Mouse (Mus musculus): ENCODE measurements around the gene Atrnl1. TPM values are rescaled to one million over a fixed set of nuclear protein-coding genes. Genes with fewer than 3 reads are reported as not detected.

The Atrnl1 gene
- polyA plus RNA-seq, 1 experiment from 2014 or later = 4.0 TPM

GRCm38 (mm10) chr19:57612179-57612472, 1.3 kb downstream of the Atrnl1 start:
- Histone ChIP-seq H3K27me3 (ENCODE audit: poor library complexity, severe bottlenecking) (0 out of 2 replicates have a peak, but pooled peaks cover 5% of the 10 kb centered on the region), H3K36me3 (replicated peaks) (no peaks in the 10 kb centered on the region), H3K27ac (no peak overlapping the region), H3K9me3 (no peaks in the 10 kb centered on the region), H3K4me3 (peak overlapping the region; percentile 97), H3K4me1 (peaks cover 43% of the 10 kb centered on the region)
- DNase-seq (ENCODE audit: extremely low spot score, low spot score) = peak; percentile 13
- WGBS = 26% methylated on average over 2 of the region's 2 CpGs

GRCm38 (mm10) chr19:57615972-57616621, 5.3 kb downstream of the Atrnl1 start:
- DNase-seq (ENCODE audit: extremely low spot score, low spot score) = no peak
- WGBS = 89% methylated on average over 9 of the region's 9 CpGs
- H3K27me3 ChIP-seq (ENCODE audit: poor library complexity, severe bottlenecking) = no peaks in the 10 kb centered on the region
- no peak overlapping the region for H3K27ac ChIP-seq
- H3K4me1 ChIP-seq = peaks cover 25% of the 10 kb centered on the region
- H3K4me3 ChIP-seq = no peak overlapping the region
- H3K9me3 ChIP-seq = no peaks in the 10 kb centered on the region
- no peaks in the 10 kb centered on the region; the same call in 1 of the 2 replicates for H3K36me3 ChIP-seq (replicated peaks)

- 94% methylated on average over 9 of the region's 9 CpGs for WGBS
- peaks cover 4% of the 10 kb centered on the region for H3K36me3 ChIP-seq (replicated peaks)
- H3K27me3 ChIP-seq (ENCODE audit: poor library complexity, severe bottlenecking) = no peaks in the 10 kb centered on the region
- H3K27ac ChIP-seq = no peak overlapping the region
- DNase-seq (ENCODE audit: extremely low spot score, low spot score) = no peak
- H3K4me1 ChIP-seq = no peaks in the 10 kb centered on the region
- H3K4me3 ChIP-seq = no peak overlapping the region
- H3K9me3 ChIP-seq = no peaks in the 10 kb centered on the region; the same call in 1 of the 2 replicates
Observed at GRCm38 (mm10) chr19:57619088-57619487, 8.3 kb downstream of the Atrnl1 start.

GRCm38 (mm10) chr19:57621814-57622213, 11.0 kb downstream of the Atrnl1 start:
- H3K36me3 ChIP-seq (replicated peaks) = peaks cover 21% of the 10 kb centered on the region
- H3K27me3 ChIP-seq (ENCODE audit: poor library complexity, severe bottlenecking) = no peaks in the 10 kb centered on the region
- 92% methylated on average over 19 of the region's 19 CpGs for WGBS
- H3K27ac ChIP-seq = no peak overlapping the region
- H3K9me3 ChIP-seq = peaks cover 3% of the 10 kb centered on the region; the same call in 1 of the 2 replicates
- DNase-seq (ENCODE audit: extremely low spot score, low spot score) = no peak
- H3K4me3 ChIP-seq = no peak overlapping the region
- H3K4me1 ChIP-seq = no peaks in the 10 kb centered on the region

- Histone ChIP-seq H3K27ac (no peak overlapping the region), H3K4me3 (no peak overlapping the region), H3K4me1 (no peaks in the 10 kb centered on the region), H3K9me3 (peaks cover 3% of the 10 kb centered on the region; the same call in 1 of the 2 replicates), H3K27me3 (ENCODE audit: poor library complexity, severe bottlenecking) (no peaks in the 10 kb centered on the region), H3K36me3 (replicated peaks) (peaks cover 21% of the 10 kb centered on the region)
- 97% methylated on average over 9 of the region's 9 CpGs for WGBS
- DNase-seq (ENCODE audit: extremely low spot score, low spot score) = no peak
Observed at GRCm38 (mm10) chr19:57625738-57626137, 14.9 kb downstream of the Atrnl1 start.

- WGBS = 94% methylated on average over 8 of the region's 8 CpGs
- Histone ChIP-seq H3K4me3 (no peak overlapping the region), H3K36me3 (replicated peaks) (peaks cover 25% of the 10 kb centered on the region), H3K27me3 (ENCODE audit: poor library complexity, severe bottlenecking) (no peaks in the 10 kb centered on the region), H3K9me3 (peaks cover 3% of the 10 kb centered on the region; the same call in 1 of the 2 replicates), H3K4me1 (no peaks in the 10 kb centered on the region), H3K27ac (no peak overlapping the region)
- no peak for DNase-seq (ENCODE audit: extremely low spot score, low spot score)
Observed at GRCm38 (mm10) chr19:57627251-57627650, 16.4 kb downstream of the Atrnl1 start.

GRCm38 (mm10) chr19:57642536-57642935, 31.7 kb downstream of the Atrnl1 start:
- Histone ChIP-seq H3K4me3 (no peak overlapping the region), H3K9me3 (no peaks in the 10 kb centered on the region), H3K27ac (no peak overlapping the region), H3K36me3 (replicated peaks) (peaks cover 9% of the 10 kb centered on the region), H3K4me1 (no peaks in the 10 kb centered on the region), H3K27me3 (ENCODE audit: poor library complexity, severe bottlenecking) (no peaks in the 10 kb centered on the region)
- no peak for DNase-seq (ENCODE audit: extremely low spot score, low spot score)
- 96% methylated on average over 21 of the region's 21 CpGs for WGBS

- H3K27ac ChIP-seq = no peak overlapping the region
- no peak for DNase-seq (ENCODE audit: extremely low spot score, low spot score)
- WGBS = 77% methylated on average over 2 of the region's 2 CpGs
Observed at GRCm38 (mm10) chr19:57642980-57643379, 32.1 kb downstream of the Atrnl1 start.

GRCm38 (mm10) chr19:57648202-57648943, 37.5 kb downstream of the Atrnl1 start:
- peaks cover 24% of the 10 kb centered on the region for H3K36me3 ChIP-seq (replicated peaks)
- DNase-seq (ENCODE audit: extremely low spot score, low spot score) = no peak
- no peak overlapping the region for H3K4me3 ChIP-seq
- H3K27me3 ChIP-seq (ENCODE audit: poor library complexity, severe bottlenecking) = no peaks in the 10 kb centered on the region
- 0 out of 2 replicates have a peak, but pooled peaks cover 5% of the 10 kb centered on the region for H3K9me3 ChIP-seq
- WGBS = 94% methylated on average over 14 of the region's 14 CpGs
- H3K27ac ChIP-seq = no peak overlapping the region
- H3K4me1 ChIP-seq = no peaks in the 10 kb centered on the region

More at GRCm38 (mm10) chr19:57642980-57643379, 32.1 kb downstream of the Atrnl1 start:
- no peaks in the 10 kb centered on the region for H3K4me1 ChIP-seq
- H3K27me3 ChIP-seq (ENCODE audit: poor library complexity, severe bottlenecking) = no peaks in the 10 kb centered on the region
- peaks cover 13% of the 10 kb centered on the region for H3K36me3 ChIP-seq (replicated peaks)
- H3K9me3 ChIP-seq = no peaks in the 10 kb centered on the region
- no peak overlapping the region for H3K4me3 ChIP-seq

GRCm38 (mm10) chr19:57648944-57649271, 38.1 kb downstream of the Atrnl1 start:
- no peak overlapping the region for H3K4me3 ChIP-seq
- peaks cover 26% of the 10 kb centered on the region for H3K36me3 ChIP-seq (replicated peaks)
- H3K9me3 ChIP-seq = 0 out of 2 replicates have a peak, but pooled peaks cover 5% of the 10 kb centered on the region
- H3K4me1 ChIP-seq = no peaks in the 10 kb centered on the region
- WGBS = 96% methylated on average over 4 of the region's 4 CpGs
- H3K27ac ChIP-seq = no peak overlapping the region
- no peaks in the 10 kb centered on the region for H3K27me3 ChIP-seq (ENCODE audit: poor library complexity, severe bottlenecking)
- DNase-seq (ENCODE audit: extremely low spot score, low spot score) = no peak

- Histone ChIP-seq H3K4me1 (no peaks in the 10 kb centered on the region), H3K4me3 (no peak overlapping the region), H3K36me3 (replicated peaks) (peaks cover 39% of the 10 kb centered on the region), H3K27me3 (ENCODE audit: poor library complexity, severe bottlenecking) (no peaks in the 10 kb centered on the region), H3K9me3 (no peaks in the 10 kb centered on the region), H3K27ac (no peak overlapping the region)
- DNase-seq (ENCODE audit: extremely low spot score, low spot score) = no peak
- WGBS = 83% methylated on average over 2 of the region's 2 CpGs
Observed at GRCm38 (mm10) chr19:57655083-57655482, 44.2 kb downstream of the Atrnl1 start.

- WGBS = 95% methylated on average over 11 of the region's 11 CpGs
- Histone ChIP-seq H3K36me3 (replicated peaks) (peaks cover 39% of the 10 kb centered on the region), H3K4me1 (no peaks in the 10 kb centered on the region), H3K9me3 (no peaks in the 10 kb centered on the region), H3K4me3 (no peak overlapping the region), H3K27ac (no peak overlapping the region), H3K27me3 (ENCODE audit: poor library complexity, severe bottlenecking) (no peaks in the 10 kb centered on the region)
- no peak for DNase-seq (ENCODE audit: extremely low spot score, low spot score)
Observed at GRCm38 (mm10) chr19:57655491-57655890, 44.7 kb downstream of the Atrnl1 start.

- Histone ChIP-seq H3K4me1 (no peaks in the 10 kb centered on the region), H3K27me3 (ENCODE audit: poor library complexity, severe bottlenecking) (no peaks in the 10 kb centered on the region), H3K9me3 (no peaks in the 10 kb centered on the region), H3K36me3 (replicated peaks) (peaks cover 39% of the 10 kb centered on the region), H3K4me3 (no peak overlapping the region), H3K27ac (no peak overlapping the region)
- no peak for DNase-seq (ENCODE audit: extremely low spot score, low spot score)
- WGBS = 92% methylated on average over 12 of the region's 12 CpGs
Observed at GRCm38 (mm10) chr19:57657426-57658087, 46.7 kb downstream of the Atrnl1 start.

All from forebrain, embryonic 10.5 days (tissue).